Mouse (Mus musculus) left cerebral cortex, postnatal 36 days (tissue): ENCODE measurements around the gene Abcc2. TPM values are rescaled to one million over a fixed set of nuclear protein-coding genes. Genes with fewer than 3 reads are reported as not detected.

ENCODE experiments used
- DNase-seq, 2 experiments: peaks; one replicate each; pipeline ENCODE4 v3.0.0; 2021 to 2022; ENCODE audit warnings: low spot score in 2 of 2, mixed read lengths in 1 of 2
- intact Hi-C: fragments of 180-260 bp; cut with DNase I; formaldehyde crosslinking; loops from one replicate; pipeline ENCODE4 v1.15.1; 2025
- total RNA-seq, 2 experiments: library from RNA; stranded (reverse); gene quantifications; 2 replicates each; pipeline ENCODE4 v1.2.3; 2021

The Abcc2 gene
- total RNA-seq, 2 experiments from 2014 or later = not detected

- intact Hi-C loops = no loop called here
- no peak for DNase-seq
These were observed 6.6 kb upstream of the Abcc2 start for GRCm38 (mm10) chr19:43775433-43775832.

DNA sequence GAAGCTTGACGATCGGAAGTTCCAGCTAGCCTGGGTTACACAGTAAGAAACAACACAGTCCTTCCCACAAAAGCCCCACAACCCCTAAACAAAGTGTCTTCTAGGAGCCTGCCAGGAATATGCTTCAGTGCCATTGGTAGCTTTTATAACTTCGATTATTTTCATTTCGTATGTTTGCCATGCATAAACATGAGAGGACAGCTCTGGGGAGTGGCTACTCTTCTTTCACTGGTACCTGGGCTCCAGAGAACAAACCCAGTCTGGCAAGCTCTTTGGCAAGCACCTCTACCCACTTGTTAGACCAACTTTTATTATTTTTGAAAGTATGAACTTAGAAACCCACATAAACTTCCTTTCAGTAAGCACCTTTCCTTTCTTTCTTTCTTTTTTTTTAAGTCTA lies 5.4 kb upstream of the Abcc2 start:
- DNase-seq = no peak

GRCm38 (mm10) chr19:43777308-43777707 lies 4.7 kb upstream of the Abcc2 start:
- no peak for DNase-seq
- intact Hi-C loops = no loop called here

More for the DNA sequence above, 5.4 kb upstream of the Abcc2 start:
- intact Hi-C loops = no loop called here

- intact Hi-C loops = no loop called here
- no peak for DNase-seq
These were observed 1.6 kb upstream of the Abcc2 start for GRCm38 (mm10) chr19:43780391-43780790.

DNA sequence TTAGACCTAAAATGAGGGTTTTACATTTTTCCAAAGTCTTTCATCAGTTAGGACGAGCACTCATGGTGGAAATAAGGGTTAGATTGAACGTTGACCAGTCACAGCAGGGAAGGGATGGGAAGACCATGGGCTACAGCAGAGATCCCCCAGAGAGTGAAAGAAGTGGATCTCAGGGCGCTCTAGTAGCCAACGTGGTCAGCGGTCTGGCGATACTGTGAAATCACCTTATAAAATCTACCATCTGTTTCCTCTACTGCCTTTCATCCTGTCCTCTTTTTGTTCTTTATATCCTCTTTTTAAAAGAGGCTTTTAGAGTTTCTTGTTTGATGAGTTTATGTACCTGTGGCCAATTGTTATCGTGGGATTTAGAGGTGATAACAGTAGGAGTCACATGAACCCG lies 2.8 kb downstream of the Abcc2 start:
- intact Hi-C loops = no loop called here
- no peak for DNase-seq

- intact Hi-C loops = no loop called here
- no peak for DNase-seq
These were observed 4.4 kb downstream of the Abcc2 start for GRCm38 (mm10) chr19:43786249-43787026.

DNA sequence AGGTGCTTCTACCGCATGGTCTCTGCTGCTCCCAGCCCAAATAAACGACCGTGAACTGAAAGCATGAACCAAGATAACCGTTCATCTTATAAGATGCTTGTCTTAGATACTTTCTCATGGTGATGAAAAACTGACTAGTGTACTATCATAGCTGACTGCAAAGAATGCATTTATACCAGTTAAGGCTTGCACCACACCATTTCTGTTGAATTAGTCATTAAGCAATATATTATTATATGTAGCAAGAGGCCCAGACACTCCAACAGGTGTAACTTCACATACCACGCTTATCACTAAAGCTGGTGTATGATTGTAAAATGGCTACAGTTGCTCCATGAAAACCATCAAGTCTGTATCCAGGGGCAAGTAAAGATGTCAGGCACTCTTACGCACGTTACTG lies 7.8 kb downstream of the Abcc2 start:
- intact Hi-C loops = no loop called here
- DNase-seq = no peak

DNA sequence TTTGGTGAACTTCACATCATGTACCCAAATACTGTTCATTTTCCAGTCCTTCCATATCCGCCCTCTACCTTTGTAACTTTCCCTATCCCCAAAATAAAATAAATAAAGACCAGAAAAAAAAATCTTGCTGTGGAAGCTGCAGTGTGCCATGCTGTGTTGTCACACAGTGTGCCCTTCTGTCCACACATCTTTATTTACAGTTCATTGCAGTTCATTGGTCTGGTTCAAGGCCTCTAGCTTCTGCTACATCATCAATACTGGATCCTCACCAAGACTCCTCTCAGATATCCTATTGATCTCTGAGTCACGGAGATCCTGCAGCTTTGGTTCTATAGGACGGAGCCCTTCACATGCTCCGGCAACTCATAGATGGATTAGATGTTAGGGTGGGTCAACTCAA lies 10.5 kb downstream of the Abcc2 start:
- no peak for DNase-seq
- intact Hi-C loops = no loop called here

DNA sequence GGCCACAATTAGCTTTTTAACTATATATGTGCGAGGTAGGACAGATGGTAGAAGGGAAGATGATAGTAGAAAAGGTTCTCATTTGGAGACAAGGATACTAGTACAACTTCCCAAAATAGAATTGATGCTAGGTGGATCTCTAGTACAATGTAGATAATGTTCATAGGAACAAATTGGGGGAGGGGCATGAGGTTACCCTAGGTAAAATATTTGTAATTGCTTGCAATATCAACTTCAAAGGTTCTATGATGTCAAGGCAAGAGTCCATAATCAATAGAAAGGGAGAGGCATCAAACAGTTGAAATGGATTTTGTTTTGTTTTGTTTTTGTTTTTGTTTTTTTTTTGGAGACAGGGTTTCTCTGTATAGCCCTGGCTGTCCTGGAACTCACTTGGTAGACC lies 12.0 kb downstream of the Abcc2 start:
- intact Hi-C loops = no loop called here
- no peak for DNase-seq

- intact Hi-C loops = no loop called here
- DNase-seq = no peak
These were observed 13.5 kb downstream of the Abcc2 start for GRCm38 (mm10) chr19:43795511-43795910.

DNA sequence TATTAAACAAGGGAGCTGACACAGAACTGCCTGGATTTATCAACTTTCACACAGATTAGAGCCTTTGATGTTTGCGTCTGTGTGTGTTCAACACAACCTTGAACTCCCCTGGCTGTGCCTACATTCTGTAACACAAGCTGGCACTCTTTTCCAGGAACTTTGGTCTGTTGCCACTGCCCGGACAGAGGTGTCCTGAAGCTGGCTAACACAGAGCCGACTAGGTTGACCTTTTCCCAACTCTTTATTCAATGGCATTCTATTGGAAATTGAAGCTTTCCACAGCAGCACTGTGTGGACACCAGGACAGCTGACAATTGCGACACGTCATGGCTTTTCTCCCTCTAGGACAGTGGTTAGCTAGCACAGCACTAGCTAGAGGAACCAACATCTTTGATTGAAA lies 15.2 kb downstream of the Abcc2 start:
- intact Hi-C loops = no loop called here
- DNase-seq = no peak

GRCm38 (mm10) chr19:43801427-43802051 lies 19.5 kb downstream of the Abcc2 start:
- intact Hi-C loops = no loop called here
- no peak for DNase-seq

- intact Hi-C loops = no loop called here
- no peak for DNase-seq
These were observed 21.9 kb downstream of the Abcc2 start for GRCm38 (mm10) chr19:43803866-43804265.

DNA sequence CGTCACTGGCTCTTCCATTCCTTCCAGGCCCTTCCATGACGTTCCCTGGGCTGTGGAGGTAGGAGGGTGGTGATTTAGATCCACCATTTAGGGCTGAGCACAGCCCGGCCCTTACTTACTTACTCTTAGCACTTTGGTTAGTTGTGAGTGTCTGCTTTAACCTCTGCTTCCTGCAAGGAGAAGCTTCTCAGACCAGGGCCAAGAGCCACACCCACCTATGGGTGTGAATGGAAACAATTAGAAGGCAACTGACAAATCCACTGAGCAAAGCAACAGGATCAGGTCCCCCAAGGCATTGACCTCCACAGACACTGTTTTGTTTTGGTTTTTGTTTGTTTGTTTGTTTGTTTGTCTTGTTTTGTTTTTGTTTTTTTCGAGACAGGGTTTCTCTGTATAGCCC lies 27.3 kb downstream of the Abcc2 start:
- DNase-seq = no peak
- intact Hi-C loops = no loop called here

GRCm38 (mm10) chr19:43811419-43811818 lies 29.4 kb downstream of the Abcc2 start:
- intact Hi-C loops = no loop called here

GRCm38 (mm10) chr19:43813315-43813714 lies 31.3 kb downstream of the Abcc2 start:
- intact Hi-C loops = no loop called here
- DNase-seq = no peak

More at GRCm38 (mm10) chr19:43811419-43811818, 29.4 kb downstream of the Abcc2 start:
- no peak for DNase-seq

DNA sequence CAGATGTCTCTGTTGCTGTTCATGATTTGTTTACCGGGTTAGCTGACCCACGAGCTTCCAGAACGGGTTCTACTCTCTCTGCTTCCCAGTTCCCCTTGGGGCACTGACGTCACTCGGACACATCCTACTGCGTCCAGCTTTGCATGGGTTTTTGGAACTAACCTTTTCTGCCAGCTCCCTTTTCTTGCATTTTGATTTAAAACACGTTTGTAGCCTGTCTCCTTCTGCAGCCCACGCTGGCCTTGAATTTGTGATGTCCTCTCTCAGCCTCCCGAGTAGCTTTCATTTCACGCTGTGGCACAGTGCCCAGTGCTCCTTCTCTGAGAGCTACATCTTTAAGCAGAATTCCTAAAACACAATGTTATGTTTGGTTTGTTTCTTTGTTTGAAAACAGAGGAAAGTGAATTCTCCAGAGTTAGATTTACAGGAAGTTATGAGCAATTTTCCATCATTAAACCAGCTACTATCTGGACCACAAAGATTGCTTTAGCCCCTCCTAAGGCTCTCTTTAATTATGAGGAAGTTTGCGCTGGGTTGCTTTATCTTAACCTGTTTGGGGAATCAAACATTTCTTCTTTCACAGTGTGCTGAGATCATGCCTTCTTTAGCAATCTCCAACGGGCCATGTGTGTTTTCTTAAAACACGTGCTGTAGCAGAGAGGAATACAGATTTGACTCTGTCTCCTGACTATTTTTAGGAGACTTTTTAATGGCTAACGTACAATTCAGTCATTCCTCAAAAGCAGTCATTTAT lies 33.8 kb downstream of the Abcc2 start:
- peak; percentile 7 to 15 for DNase-seq
- intact Hi-C loops = no loop called here

GRCm38 (mm10) chr19:43826855-43827254 lies 44.9 kb downstream of the Abcc2 start:
- no peak for DNase-seq
- intact Hi-C loops = no loop called here

DNA sequence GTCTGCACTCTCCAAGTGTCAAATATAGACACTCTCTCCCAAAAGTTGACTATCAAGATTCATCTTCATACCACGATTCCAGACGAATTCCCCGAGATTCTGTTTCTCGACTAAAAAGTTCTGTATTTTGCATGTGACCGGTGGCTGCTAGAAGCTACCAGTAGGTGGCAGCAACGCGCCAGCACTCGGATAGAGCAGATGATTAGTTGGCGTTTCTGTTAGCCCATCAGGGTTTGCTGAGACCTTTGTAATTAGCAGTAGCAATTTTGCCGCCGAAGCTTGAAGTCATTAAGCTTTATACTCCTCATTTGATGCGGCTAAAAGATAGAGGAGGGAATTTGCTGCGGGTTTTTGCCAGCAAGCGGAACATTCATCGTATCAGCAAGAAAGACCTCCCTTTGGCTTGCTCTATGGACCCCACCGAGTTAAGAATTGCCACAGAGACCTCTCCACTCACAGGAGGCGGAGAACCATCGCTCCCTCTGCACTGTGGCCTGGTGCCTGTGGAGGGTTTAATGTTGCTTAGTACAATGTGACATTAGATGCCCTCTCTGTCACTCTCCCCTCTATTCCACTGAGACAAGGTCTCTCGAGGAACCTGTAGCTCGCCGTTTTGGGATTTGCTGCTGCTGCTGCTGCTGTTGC lies 50.6 kb downstream of the Abcc2 start:
- intact Hi-C loops = loop anchor here (1.0 kb wide), 1 partner anchor 128 kb away; no protein-coding TSS in a partner anchor
- DNase-seq = peak; percentile 29 to 56

DNA sequence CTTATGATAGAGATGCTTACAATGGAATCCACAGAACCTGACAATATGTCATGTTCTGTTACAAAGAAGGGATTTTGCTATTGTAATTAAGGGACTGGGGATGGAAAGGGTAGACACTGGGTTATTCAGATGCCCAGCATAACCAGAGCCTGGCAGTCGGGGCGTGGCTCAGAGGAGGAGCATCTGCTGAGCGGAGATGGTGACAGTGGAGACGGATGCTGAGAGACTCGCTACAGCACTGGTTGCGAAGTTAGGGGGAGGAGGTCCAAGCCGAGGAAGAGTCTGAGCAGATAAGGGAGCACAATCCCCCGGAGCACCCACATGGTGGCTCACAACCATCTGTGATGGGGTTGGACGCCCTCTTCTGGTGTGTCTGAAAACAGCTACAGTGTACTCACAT lies 61.2 kb downstream of the Abcc2 start:
- intact Hi-C loops = loop anchor here (10.0 kb wide), 1 partner anchor 102 kb away; the partner anchor contains the start of gene Dnmbp
- no peak for DNase-seq
